Mouse (Mus musculus) limb, embryonic 14.5 days (tissue): ENCODE measurements around the gene Ccdc71l. TPM values are rescaled to one million over a fixed set of nuclear protein-coding genes. Genes with fewer than 3 reads are reported as not detected.

ENCODE experiments used
- ATAC-seq: fragments of 200-750 bp; cut with Nextera tagmentation; 2 replicates; pipeline ENCODE4 v1.8.0; 2017; ENCODE audit warnings: low read depth, moderate number of reproducible peaks, moderate TSS enrichment; ENCODE audit not compliant: low FRiP score
- DNase-seq: peaks from one replicate; pipeline ENCODE4 v3.0.0-alpha.2; 2015; ENCODE audit warnings: low spot score
- H3K27ac ChIP-seq: fragments of 300-500 bp; sonication (generic); replicated peaks from 2 replicates; pipeline ENCODE4 v1.5.1; 2014; ENCODE audit warnings: low read depth, mild to moderate bottlenecking, low read length, moderate library complexity, mixed read lengths
- H3K27me3 ChIP-seq: fragments of 300-500 bp; sonication (generic); 2 replicates; pipeline ENCODE4 v1.6.1; 2014; ENCODE audit warnings: low read length, mixed read lengths; ENCODE audit not compliant: control insufficient read depth, insufficient read depth
- H3K36me3 ChIP-seq: fragments of 300-500 bp; sonication (generic); 2 replicates; pipeline ENCODE4 v1.6.1; 2014; ENCODE audit warnings: mild to moderate bottlenecking, low read length, moderate library complexity, mixed read lengths; ENCODE audit not compliant: control insufficient read depth, insufficient read depth
- H3K4me1 ChIP-seq: fragments of 300-500 bp; sonication (generic); 2 replicates; pipeline ENCODE4 v1.6.1; 2014; ENCODE audit warnings: antibody characterized with exemption, low read length, mixed read lengths; ENCODE audit not compliant: control insufficient read depth, insufficient read depth
- H3K4me2 ChIP-seq: fragments of 300-500 bp; sonication (generic); replicated peaks from 2 replicates; pipeline ENCODE4 v1.6.1; 2014; ENCODE audit warnings: low read depth, mild to moderate bottlenecking, low read length, moderate library complexity; ENCODE audit not compliant: severe bottlenecking
- H3K4me3 ChIP-seq: fragments of 300-500 bp; sonication (generic); replicated peaks from 2 replicates; pipeline ENCODE4 v1.5.1; 2014; ENCODE audit warnings: low read length
- H3K9ac ChIP-seq: fragments of 300-500 bp; sonication (generic); 2 replicates; pipeline ENCODE4 v1.6.1; 2014; ENCODE audit warnings: mild to moderate bottlenecking, low read depth, low read length, moderate library complexity; ENCODE audit not compliant: severe bottlenecking
- H3K9me3 ChIP-seq: fragments of 300-500 bp; sonication (generic); 2 replicates; pipeline ENCODE4 v1.6.1; 2016; ENCODE audit warnings: low read length; ENCODE audit not compliant: control insufficient read depth
- POLR2A ChIP-seq: fragments of 200-500 bp; IDR thresholded peaks from 2 replicates; pipeline ENCODE4 v1.8.0; 2012; ENCODE audit warnings: inconsistent platforms, mild to moderate bottlenecking, moderate library complexity, borderline replicate concordance; ENCODE audit not compliant: insufficient read depth, insufficient read length; ENCODE audit errors: extremely low read depth
- WGBS: fragments of 180-500 bp; shearing (Covaris S2); extraction: QIAGEN DNeasy Blood & Tissue Kit; methylation state at CpG from one replicate; pipeline ENCODE4 v1.1.7; 2014; 5-methylcytosine and 5-hydroxymethylcytosine counted together
- polyA plus RNA-seq, 2 experiments: library from polyadenylated mRNA; depleted of rRNA in 1 of 2; stranded (reverse) in 1 of 2; unstranded in 1 of 2; fragments of >200 nt; fragmentation: Nextera tagmentation in 1 of 2; extraction: Ambion mirVana in 1 of 2; gene quantifications; 2 replicates each; pipeline versions ENCODE4 v1.2.1 to v1.2.3; 2012 to 2014

Gene Ccdc71l
- polyA plus RNA-seq, 2 experiments, result 6.4 to 9.4 TPM

DNA sequence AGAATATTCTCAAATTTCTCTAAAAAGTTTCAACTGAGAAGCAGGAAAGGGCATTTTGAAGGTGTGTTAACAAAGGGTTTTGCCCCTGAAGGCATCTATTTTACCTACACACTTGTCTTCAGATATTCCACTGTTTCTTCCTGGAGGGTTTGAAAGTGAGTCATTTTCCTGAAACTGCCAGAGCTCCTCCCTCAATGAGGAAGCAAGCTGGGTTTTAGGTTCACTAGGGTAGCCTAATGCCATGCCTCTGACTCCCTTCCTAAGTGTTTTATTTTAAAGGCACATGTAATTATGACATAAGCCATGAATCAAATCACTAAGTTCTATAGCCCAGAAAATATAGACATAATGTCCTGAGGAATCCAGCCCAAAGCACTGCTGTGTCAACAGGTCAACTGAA is 49.3 kb downstream of the Ccdc71l start:
- no peak for TF ChIP-seq POLR2A
- Histone ChIP-seq H3K4me3 (no peak overlapping the region), H3K27ac (no peak overlapping the region), H3K4me2 (no peak overlapping the region), H3K9me3 (no peaks in the 10 kb centered on the region), H3K36me3 (no peaks in the 10 kb centered on the region), H3K27me3 (no peaks in the 10 kb centered on the region), H3K4me1 (no peaks in the 10 kb centered on the region), H3K9ac (no peak overlapping the region)
- ATAC-seq (no peak), DNase-seq (no peak)

DNA sequence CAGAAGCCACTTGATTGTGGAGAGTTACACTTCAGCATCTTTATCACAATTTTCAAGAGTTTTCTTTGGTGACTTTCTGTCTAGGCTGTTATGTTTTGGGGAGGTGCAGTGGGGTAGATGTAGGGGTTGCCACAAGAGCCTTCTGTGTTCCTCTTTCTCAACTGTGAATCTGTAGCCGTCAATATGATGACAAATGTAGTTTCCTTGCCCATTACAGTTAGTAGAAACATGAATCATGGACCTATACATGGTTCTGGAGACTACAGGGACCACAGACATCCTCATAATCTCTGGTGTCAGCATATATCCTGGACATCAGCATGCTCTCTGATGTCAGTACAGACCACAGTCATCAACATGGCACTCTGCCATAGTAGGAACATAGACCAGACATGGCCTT is 52.5 kb downstream of the Ccdc71l start:
- H3K9ac ChIP-seq, result no peak overlapping the region
- no peaks in the 10 kb centered on the region for H3K4me1 ChIP-seq
- ATAC-seq, result no peak
- WGBS, result 78% methylated on average over 1 of the region's 1 CpGs
- no peaks in the 10 kb centered on the region for H3K36me3 ChIP-seq
- H3K4me3 ChIP-seq, result no peak overlapping the region
- no peak for TF ChIP-seq POLR2A
- no peak overlapping the region for H3K27ac ChIP-seq
- no peaks in the 10 kb centered on the region for H3K9me3 ChIP-seq
- DNase-seq, result no peak
- no peaks in the 10 kb centered on the region for H3K27me3 ChIP-seq
- no peak overlapping the region for H3K4me2 ChIP-seq

Other genes starting within 250 kb of the Ccdc71l start
- 2.8 and 2.9 TPM in 2 replicates for gene Pik3cg, start 170.0 kb upstream of the Ccdc71l start, polyA plus RNA-seq (2012; rRNA removed)
- gene Pik3cg, start 170.0 kb upstream of the Ccdc71l start, polyA plus RNA-seq (2014; fragmentation: Nextera tagmentation; extraction: Ambion mirVana), result 3.6 and 4.7 TPM in 2 replicates